Mouse (Mus musculus) liver, postnatal 0 days (tissue): Measurements from ENCODE around the gene Sox6. TPM values are rescaled to one million over a fixed set of nuclear protein-coding genes. Genes with fewer than 3 reads are reported as not detected.

Experiments used
- ATAC-seq: fragments of 200-750 bp; cut with Nextera tagmentation; 2 replicates; pipeline ENCODE4 v1.8.0; 2017; ENCODE audit warnings: mild to moderate bottlenecking, moderate library complexity
- DNase-seq: peaks from one replicate; pipeline ENCODE4 v3.0.0-alpha.2; 2016
- H3K27ac ChIP-seq: fragments of 300-500 bp; sonication (generic); 2 replicates; pipeline ENCODE4 v1.5.1; 2014; ENCODE audit warnings: antibody characterized with exemption, moderate library complexity, mild to moderate bottlenecking, low read depth
- H3K27me3 ChIP-seq: fragments of 300-500 bp; sonication (generic); 2 replicates; pipeline ENCODE4 v1.6.1; 2014; ENCODE audit warnings: low read length, control low read depth, mixed read lengths; ENCODE audit not compliant: insufficient read depth
- H3K36me3 ChIP-seq: fragments of 300-500 bp; sonication (generic); replicated peaks from 2 replicates; pipeline ENCODE4 v1.6.1; 2014; ENCODE audit warnings: mild to moderate bottlenecking, control low read depth, low read length, moderate library complexity, mixed read lengths; ENCODE audit not compliant: insufficient read depth
- H3K4me1 ChIP-seq: fragments of 300-500 bp; sonication (generic); 2 replicates; pipeline ENCODE4 v1.6.1; 2014; ENCODE audit warnings: antibody characterized with exemption, mild to moderate bottlenecking, control low read depth; ENCODE audit not compliant: insufficient read depth
- H3K4me2 ChIP-seq: fragments of 300-500 bp; sonication (generic); 2 replicates; pipeline ENCODE4 v1.6.1; 2014; ENCODE audit warnings: low read depth, mild to moderate bottlenecking, low read length, moderate library complexity, mixed read lengths
- H3K4me3 ChIP-seq: fragments of 300-500 bp; sonication (generic); 2 replicates; pipeline ENCODE4 v1.5.1; 2014; ENCODE audit warnings: low read depth, low read length
- H3K9ac ChIP-seq: fragments of 300-500 bp; sonication (generic); replicated peaks from 2 replicates; pipeline ENCODE4 v1.6.1; 2014; ENCODE audit warnings: mild to moderate bottlenecking, moderate library complexity
- H3K9me3 ChIP-seq: fragments of 300-500 bp; sonication (generic); 2 replicates; pipeline ENCODE4 v1.6.1; 2016; ENCODE audit warnings: mild to moderate bottlenecking, control low read depth, low read length, mixed read lengths
- CTCF ChIP-seq: sonication (generic); IDR thresholded peaks from 2 replicates; pipeline ENCODE4 v1.5.1; 2016; ENCODE audit warnings: antibody characterized with exemption, low read depth
- EP300 ChIP-seq: IDR thresholded peaks from 2 replicates; pipeline ENCODE4 v1.6.1; 2016; ENCODE audit warnings: antibody characterized with exemption, low read depth, mild to moderate bottlenecking
- WGBS: fragments of 180-500 bp; shearing (Covaris S2); extraction: QIAGEN DNeasy Blood & Tissue Kit; methylation state at CpG from one replicate; pipeline ENCODE4 v1.1.7; 2014; ENCODE audit not compliant: insufficient replicate concordance; 5-methylcytosine and 5-hydroxymethylcytosine counted together
- polyA plus RNA-seq: library from polyadenylated mRNA; unstranded; fragments of >200 nt; fragmentation: Nextera tagmentation; extraction: Ambion mirVana; gene quantifications from 2 replicates; pipeline ENCODE4 v1.2.1, GENCODE M21; 2015

Sox6 gene
- polyA plus RNA-seq, 1 experiment from 2014 or later, result 44.4 TPM

GRCm38 (mm10) chr7:116038024-116038423, 572 bp downstream of the Sox6 start:
- no peak overlapping the region for H3K4me2 ChIP-seq
- DNase-seq (no peak), ATAC-seq (no peak)
- H3K9ac ChIP-seq, result no peak overlapping the region
- H3K27me3 ChIP-seq, result peaks cover 79% of the 10 kb centered on the region
- H3K4me3 ChIP-seq, result 0 out of 2 replicates have a peak overlapping the region, but pooled peaks have one; percentile 13
- peaks cover 29% of the 10 kb centered on the region for H3K4me1 ChIP-seq
- H3K27ac ChIP-seq, result no peak overlapping the region
- no peaks in the 10 kb centered on the region for H3K9me3 ChIP-seq
- H3K36me3 ChIP-seq, result no peaks in the 10 kb centered on the region
- 2% methylated on average over 13 of the region's 13 CpGs for WGBS
- TF ChIP-seq EP300 (no peak), CTCF (no peak)

DNA sequence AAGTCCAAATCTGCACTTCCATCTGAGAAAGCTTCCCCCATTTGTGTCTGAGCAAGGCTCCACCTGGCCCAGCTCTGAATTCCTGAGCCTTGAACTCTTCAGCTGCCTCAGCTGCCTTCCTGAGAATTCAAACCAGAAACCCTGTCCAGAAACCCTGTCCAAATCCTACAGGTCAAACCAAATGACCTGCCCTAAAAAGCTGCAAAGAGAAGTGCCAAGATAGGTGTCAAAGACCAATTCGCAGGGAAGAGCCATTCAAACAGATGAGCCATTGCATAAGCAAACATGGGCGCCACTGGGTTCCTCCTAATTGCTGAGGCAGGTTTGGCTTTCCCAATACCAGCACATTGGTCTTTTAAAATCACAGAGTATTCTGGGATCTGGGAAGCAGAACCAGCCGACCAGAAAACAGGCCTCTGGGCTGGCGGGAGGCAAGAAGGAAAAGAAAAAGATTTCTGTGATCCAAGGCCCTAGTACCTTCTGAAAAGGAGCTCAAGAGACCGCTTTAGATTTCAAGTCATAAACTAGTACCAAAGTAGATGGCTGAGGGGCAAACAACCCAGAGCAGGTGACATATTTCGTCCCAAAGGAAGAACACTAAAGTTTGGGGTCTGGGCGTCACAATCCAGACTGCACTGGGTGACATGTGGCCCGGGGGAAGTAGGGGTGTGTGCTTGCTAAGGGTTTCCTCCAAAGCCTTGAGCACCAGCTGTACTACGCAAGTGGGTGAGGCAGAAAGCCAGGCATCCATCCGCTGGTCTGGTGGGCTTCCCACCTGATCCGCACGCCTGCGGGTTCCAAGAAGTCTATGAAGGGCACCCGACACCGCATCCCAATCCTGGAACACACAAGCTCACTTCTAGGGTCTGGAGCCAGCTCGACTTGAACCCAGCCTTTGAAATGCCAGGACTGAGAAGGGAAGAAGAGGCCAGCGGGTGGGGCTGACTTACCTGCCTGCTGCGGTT, 1.7 kb downstream of the Sox6 start:
- whole genome bisulfite sequencing, result 29% methylated on average over 18 of the region's 18 CpGs
- ATAC-seq (no peak), DNase-seq (no peak)
- no peak overlapping the region for H3K27ac ChIP-seq
- H3K9ac ChIP-seq, result no peak overlapping the region
- no peak overlapping the region for H3K4me3 ChIP-seq
- no peaks in the 10 kb centered on the region for H3K36me3 ChIP-seq
- no peaks in the 10 kb centered on the region for H3K9me3 ChIP-seq
- TF ChIP-seq EP300, result no peak
- TF ChIP-seq CTCF, result no peak
- H3K27me3 ChIP-seq, result peaks cover 82% of the 10 kb centered on the region
- H3K4me1 ChIP-seq, result peaks cover 35% of the 10 kb centered on the region
- no peak overlapping the region for H3K4me2 ChIP-seq

DNA sequence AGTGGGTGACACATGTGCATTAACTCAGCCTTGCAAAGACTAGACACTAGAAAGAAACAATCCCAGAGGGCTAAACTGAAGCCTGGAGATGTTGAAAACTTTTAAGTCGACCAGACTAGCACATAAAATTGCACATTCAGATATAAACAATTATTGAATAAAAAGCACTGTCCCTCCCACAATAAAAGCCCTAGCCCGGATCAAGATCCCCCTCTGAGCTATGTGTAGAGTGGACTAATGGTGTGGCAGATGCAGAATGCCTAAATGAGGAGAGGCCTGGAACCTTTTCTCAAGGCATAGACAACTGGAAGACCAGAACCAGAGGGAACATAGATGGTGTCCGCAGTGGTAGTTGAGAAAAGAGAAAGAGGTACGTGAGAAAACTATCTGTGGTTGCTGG, 3.1 kb downstream of the Sox6 start:
- no peak overlapping the region for H3K4me3 ChIP-seq
- WGBS, result 54% methylated on average over 4 of the region's 4 CpGs
- DNase-seq (no peak), ATAC-seq (no peak)
- no peak for TF ChIP-seq EP300
- no peak for TF ChIP-seq CTCF
- no peak overlapping the region for H3K4me2 ChIP-seq
- peaks cover 91% of the 10 kb centered on the region for H3K27me3 ChIP-seq
- H3K4me1 ChIP-seq, result peaks cover 44% of the 10 kb centered on the region
- H3K9ac ChIP-seq, result no peak overlapping the region
- H3K36me3 ChIP-seq, result no peaks in the 10 kb centered on the region
- no peaks in the 10 kb centered on the region for H3K9me3 ChIP-seq
- H3K27ac ChIP-seq, result no peak overlapping the region

GRCm38 (mm10) chr7:116034282-116034758, 4.3 kb downstream of the Sox6 start:
- H3K4me2 ChIP-seq, result peak overlapping the region; percentile 99
- 1% methylated on average over 25 of the region's 25 CpGs for WGBS
- TF ChIP-seq CTCF (no peak), EP300 (no peak)
- H3K9ac ChIP-seq, result peak overlapping the region; percentile 54
- H3K4me3 ChIP-seq, result peak overlapping the region; percentile 66
- no peaks in the 10 kb centered on the region for H3K9me3 ChIP-seq
- peaks cover 36% of the 10 kb centered on the region for H3K4me1 ChIP-seq
- H3K27me3 ChIP-seq, result peaks cover 85% of the 10 kb centered on the region
- ATAC-seq (no peak), DNase-seq (peak; percentile 37)
- H3K36me3 ChIP-seq, result no peaks in the 10 kb centered on the region
- no peak overlapping the region for H3K27ac ChIP-seq

GRCm38 (mm10) chr7:116033371-116034241, 5.0 kb downstream of the Sox6 start:
- DNase-seq, result peak; percentile 58
- peaks cover 32% of the 10 kb centered on the region for H3K4me1 ChIP-seq
- no peaks in the 10 kb centered on the region for H3K36me3 ChIP-seq
- WGBS, result 2% methylated on average over 49 of the region's 54 CpGs
- TF ChIP-seq CTCF (no peak), EP300 (no peak)
- no peak overlapping the region for H3K27ac ChIP-seq
- H3K4me2 ChIP-seq, result peak overlapping the region; percentile 99
- peak overlapping the region; percentile 54 for H3K9ac ChIP-seq
- peaks cover 78% of the 10 kb centered on the region for H3K27me3 ChIP-seq
- peak overlapping the region; percentile 66 for H3K4me3 ChIP-seq
- ATAC-seq, result peak; percentile 14; the same call in 1 of the 2 replicates
- H3K9me3 ChIP-seq, result no peaks in the 10 kb centered on the region
